Mouse (Mus musculus) limb, embryonic 13.5 days (tissue): ENCODE measurements around the gene Haus7. TPM values are rescaled to one million over a fixed set of nuclear protein-coding genes. Genes with fewer than 3 reads are reported as not detected.
"Not testable (repeated sequence)": the region's sequence is repeated elsewhere in the genome, so short reads cannot be mapped to it uniquely, and the experiment has no call there.

Experiments
- ATAC-seq: fragments of 200-750 bp; cut with Nextera tagmentation; 2 replicates; pipeline ENCODE4 v1.8.0; 2017; ENCODE audit warnings: low read depth, moderate number of reproducible peaks, moderate TSS enrichment; ENCODE audit not compliant: low FRiP score
- H3K27ac ChIP-seq: fragments of 300-500 bp; sonication (generic); 2 replicates; pipeline ENCODE4 v1.5.1; 2015; ENCODE audit warnings: inconsistent platforms, mild to moderate bottlenecking, moderate library complexity
- H3K27me3 ChIP-seq: fragments of 300-500 bp; sonication (generic); 2 replicates; pipeline ENCODE4 v1.6.1; 2015; ENCODE audit warnings: mild to moderate bottlenecking, inconsistent platforms
- H3K36me3 ChIP-seq: fragments of 300-500 bp; sonication (generic); 2 replicates; pipeline ENCODE4 v1.6.1; 2015; ENCODE audit warnings: inconsistent platforms, mild to moderate bottlenecking, moderate library complexity
- H3K4me1 ChIP-seq: fragments of 300-500 bp; sonication (generic); 2 replicates; pipeline ENCODE4 v1.6.1; 2015; ENCODE audit warnings: inconsistent platforms
- H3K4me2 ChIP-seq: fragments of 300-500 bp; sonication (generic); replicated peaks from 2 replicates; pipeline ENCODE4 v1.6.1; 2015; ENCODE audit warnings: inconsistent platforms, mild to moderate bottlenecking, moderate library complexity
- H3K4me3 ChIP-seq: fragments of 300-500 bp; sonication (generic); 2 replicates; pipeline ENCODE4 v1.5.1; 2015; ENCODE audit warnings: moderate library complexity, mild to moderate bottlenecking, inconsistent platforms
- H3K9ac ChIP-seq: fragments of 300-500 bp; sonication (generic); 2 replicates; pipeline ENCODE4 v1.6.1; 2015; ENCODE audit warnings: mild to moderate bottlenecking, inconsistent platforms
- H3K9me3 ChIP-seq: fragments of 300-500 bp; sonication (generic); 2 replicates; pipeline ENCODE4 v1.6.1; 2016; ENCODE audit warnings: inconsistent platforms
- WGBS: fragments of 180-500 bp; shearing (Covaris S2); methylation state at CpG from one replicate; pipeline ENCODE4 v1.1.7; 2015; 5-methylcytosine and 5-hydroxymethylcytosine counted together
- polyA plus RNA-seq: library from polyadenylated mRNA; unstranded; fragments of >200 nt; fragmentation: Nextera tagmentation; extraction: Ambion mirVana; gene quantifications from 2 replicates; pipeline ENCODE4 v1.2.1, GENCODE M21; 2015

The Haus7 gene
- polyA plus RNA-seq, 1 experiment from 2014 or later: 77.0 TPM

GRCm38 (mm10) chrX:73460792-73461191, 1.9 kb upstream of the Haus7 start:
- Histone ChIP-seq H3K4me1 (peaks cover 15% of the 10 kb centered on the region), H3K9me3 (no peaks in the 10 kb centered on the region), H3K36me3 (no peaks in the 10 kb centered on the region), H3K27ac (no peak overlapping the region; the same call in 1 of the 2 replicates), H3K9ac (no peak overlapping the region), H3K4me2 (no peak overlapping the region), H3K27me3 (peaks cover 5% of the 10 kb centered on the region; the same call in 1 of the 2 replicates), H3K4me3 (no peak overlapping the region)
- ATAC-seq: no peak
- WGBS: 72% methylated on average over 4 of the region's 4 CpGs

- ATAC-seq: no peak
- Histone ChIP-seq H3K27ac (no peak overlapping the region), H3K27me3 (0 out of 2 replicates have a peak, but pooled peaks cover 3% of the 10 kb centered on the region), H3K4me1 (no peaks in the 10 kb centered on the region), H3K4me3 (no peak overlapping the region), H3K4me2 (no peak overlapping the region), H3K9me3 (no peaks in the 10 kb centered on the region), H3K36me3 (peaks cover 13% of the 10 kb centered on the region), H3K9ac (no peak overlapping the region)
- 18% methylated on average over 2 of the region's 2 CpGs for WGBS
Observed at GRCm38 (mm10) chrX:73451949-73452348, 6.9 kb downstream of the Haus7 start.

GRCm38 (mm10) chrX:73441428-73441827, 17.4 kb downstream of the Haus7 start:
- Histone ChIP-seq H3K9ac (no peak overlapping the region), H3K36me3 (peaks cover 12% of the 10 kb centered on the region; the same call in 1 of the 2 replicates), H3K27me3 (0 out of 2 replicates have a peak, but pooled peaks cover 4% of the 10 kb centered on the region), H3K9me3 (no peaks in the 10 kb centered on the region), H3K4me1 (no peaks in the 10 kb centered on the region), H3K4me2 (no peak overlapping the region), H3K27ac (no peak overlapping the region), H3K4me3 (no peak overlapping the region)
- ATAC-seq: no peak
- 67% methylated on average over 2 of the region's 2 CpGs for WGBS

- ATAC-seq: no peak
- H3K27ac ChIP-seq: no peak within 1 kb of the TSS
- no peak within 1 kb of the TSS for H3K9ac ChIP-seq
- H3K4me1 ChIP-seq: no peaks in the 10 kb centered on the region
- 0 out of 2 replicates have a peak, but pooled peaks cover 6% of the 10 kb centered on the region for H3K36me3 ChIP-seq
- WGBS: 74% methylated on average over 11 of the region's 11 CpGs
- H3K9me3 ChIP-seq: no peaks in the 10 kb centered on the region
- no peak within 1 kb of the TSS for H3K4me3 ChIP-seq
- no peak within 1 kb of the TSS for H3K4me2 ChIP-seq
- peaks cover 6% of the 10 kb centered on the region; the same call in 1 of the 2 replicates for H3K27me3 ChIP-seq
Observed at GRCm38 (mm10) chrX:73435252-73435651, 23.6 kb downstream of the Haus7 start, which contains the start of gene Trex2. Trex2 (minus strand) TSS chrX:73435344.

- Histone ChIP-seq H3K4me1 (no peaks in the 10 kb centered on the region), H3K27me3 (peaks cover 6% of the 10 kb centered on the region; the same call in 1 of the 2 replicates), H3K9me3 (no peaks in the 10 kb centered on the region), H3K27ac (no peak overlapping the region), H3K4me3 (no peak overlapping the region), H3K36me3 (0 out of 2 replicates have a peak, but pooled peaks cover 6% of the 10 kb centered on the region), H3K4me2 (no peak overlapping the region), H3K9ac (no peak overlapping the region)
- WGBS: 74% methylated on average over 5 of the region's 5 CpGs
- no peak for ATAC-seq
Observed at GRCm38 (mm10) chrX:73432850-73433249, 26.0 kb downstream of the Haus7 start.

GRCm38 (mm10) chrX:73430036-73430435, 28.8 kb downstream of the Haus7 start:
- no peak overlapping the region for H3K9ac ChIP-seq
- H3K27ac ChIP-seq: no peak overlapping the region
- no peak overlapping the region for H3K4me2 ChIP-seq
- ATAC-seq: no peak
- no peaks in the 10 kb centered on the region for H3K9me3 ChIP-seq
- 76% methylated on average over 2 of the region's 2 CpGs for WGBS
- peaks cover under 1% of the 10 kb centered on the region; the same call in 1 of the 2 replicates for H3K27me3 ChIP-seq
- no peaks in the 10 kb centered on the region for H3K4me1 ChIP-seq
- H3K4me3 ChIP-seq: no peak overlapping the region
- H3K36me3 ChIP-seq: no peaks in the 10 kb centered on the region

GRCm38 (mm10) chrX:73412767-73413166, 46.1 kb downstream of the Haus7 start:
- H3K27me3 ChIP-seq: peaks cover 24% of the 10 kb centered on the region; the same call in 1 of the 2 replicates
- ATAC-seq: no peak
- H3K9ac ChIP-seq: no peak overlapping the region
- H3K9me3 ChIP-seq: no peaks in the 10 kb centered on the region
- no peak overlapping the region for H3K4me3 ChIP-seq
- WGBS: 36% methylated on average over 1 of the region's 1 CpGs
- no peak overlapping the region for H3K27ac ChIP-seq
- H3K36me3 ChIP-seq: no peaks in the 10 kb centered on the region
- H3K4me2 ChIP-seq: no peak overlapping the region
- no peaks in the 10 kb centered on the region; the same call in 1 of the 2 replicates for H3K4me1 ChIP-seq

GRCm38 (mm10) chrX:73410880-73411517, 47.8 kb downstream of the Haus7 start, which contains the start of gene Zfp92:
Zfp92 (plus strand) TSS chrX:73411096.
- no peaks in the 10 kb centered on the region for H3K9me3 ChIP-seq
- no peak within 1 kb of the TSS for H3K27ac ChIP-seq
- peak within 1 kb of the TSS; percentile 36 for H3K4me3 ChIP-seq
- H3K4me2 ChIP-seq: peak within 1 kb of the TSS; percentile 63
- H3K36me3 ChIP-seq: no peaks in the 10 kb centered on the region
- 14% methylated on average over 18 of the region's 20 CpGs for WGBS
- ATAC-seq: no peak
- H3K4me1 ChIP-seq: no peaks in the 10 kb centered on the region; the same call in 1 of the 2 replicates
- H3K27me3 ChIP-seq: peaks cover 24% of the 10 kb centered on the region; the same call in 1 of the 2 replicates
- 0 out of 2 replicates have a peak within 1 kb of the TSS, but pooled peaks have one; percentile 13 for H3K9ac ChIP-seq

- H3K9me3 ChIP-seq: no peaks in the 10 kb centered on the region
- no peak overlapping the region for H3K4me3 ChIP-seq
- no peak for ATAC-seq
- WGBS: 92% methylated on average over 12 of the region's 12 CpGs
- H3K4me2 ChIP-seq: no peak overlapping the region
- no peaks in the 10 kb centered on the region for H3K36me3 ChIP-seq
- H3K4me1 ChIP-seq: no peaks in the 10 kb centered on the region
- peaks cover under 1% of the 10 kb centered on the region; the same call in 1 of the 2 replicates for H3K27me3 ChIP-seq
- no peak overlapping the region for H3K9ac ChIP-seq
- H3K27ac ChIP-seq: no peak overlapping the region
Observed at GRCm38 (mm10) chrX:73401616-73402015, 57.2 kb downstream of the Haus7 start.

- ATAC-seq: no peak
- 90% methylated on average over 20 of the region's 20 CpGs for WGBS
- Histone ChIP-seq H3K4me2 (no peak overlapping the region), H3K4me1 (no peaks in the 10 kb centered on the region), H3K27me3 (peaks cover 5% of the 10 kb centered on the region; the same call in 1 of the 2 replicates), H3K9me3 (no peaks in the 10 kb centered on the region), H3K27ac (no peak overlapping the region), H3K9ac (no peak overlapping the region), H3K36me3 (no peaks in the 10 kb centered on the region), H3K4me3 (no peak overlapping the region)
Observed at GRCm38 (mm10) chrX:73400951-73401350, 57.9 kb downstream of the Haus7 start.

- not testable (repeated sequence) for H3K27ac ChIP-seq, ATAC-seq, H3K9me3 ChIP-seq, H3K4me2 ChIP-seq, H3K9ac ChIP-seq, H3K36me3 ChIP-seq, H3K4me3 ChIP-seq, H3K4me1 ChIP-seq
- WGBS: 61% methylated on average over 2 of the region's 2 CpGs
- peaks cover 15% of the 10 kb centered on the region; the same call in 1 of the 2 replicates for H3K27me3 ChIP-seq
Observed at GRCm38 (mm10) chrX:73398636-73399035, 60.2 kb downstream of the Haus7 start, which contains the start of gene Gm18336. Gm18336 (minus strand) TSS chrX:73398736.

GRCm38 (mm10) chrX:73396446-73396845, 62.4 kb downstream of the Haus7 start:
- Histone ChIP-seq H3K4me3 (no peak overlapping the region), H3K9ac (no peak overlapping the region), H3K27ac (no peak overlapping the region), H3K4me2 (no peak overlapping the region), H3K4me1 (no peaks in the 10 kb centered on the region), H3K27me3 (peaks cover 17% of the 10 kb centered on the region; the same call in 1 of the 2 replicates), H3K36me3 (no peaks in the 10 kb centered on the region), H3K9me3 (no peaks in the 10 kb centered on the region)
- no peak for ATAC-seq
- WGBS: 85% methylated on average over 1 of the region's 1 CpGs
